Mouse (Mus musculus) heart, embryonic 14.5 days (tissue): ENCODE results near the gene Faim. TPM values are rescaled to one million over a fixed set of nuclear protein-coding genes. Genes with fewer than 3 reads are reported as not detected.

Experiments used
- ATAC-seq: fragments of 200-750 bp; cut with Nextera tagmentation; 2 replicates; pipeline ENCODE4 v1.8.0; 2017; ENCODE audit warnings: low read depth, moderate TSS enrichment; ENCODE audit not compliant: insufficient number of reproducible peaks, insufficient read depth, low FRiP score
- H3K27ac ChIP-seq, 2 experiments: fragments of 200-500 bp in 1 of 2; fragments of 300-500 bp in 1 of 2; sonication (generic) in 1 of 2; replicated peaks in 1 of 2; 2 replicates each; pipeline ENCODE4 v1.5.1; 2012 to 2014; ENCODE audit warnings: low read depth in 2 of 2, low read length in 2 of 2, control low read depth in 1 of 2, mild to moderate bottlenecking in 1 of 2, mixed read lengths in 1 of 2; ENCODE audit not compliant: control insufficient read depth in 1 of 2, insufficient read depth in 1 of 2
- H3K27me3 ChIP-seq: fragments of 300-500 bp; sonication (generic); 2 replicates; pipeline ENCODE4 v1.6.1; 2014; ENCODE audit warnings: mild to moderate bottlenecking, low read length, control low read depth; ENCODE audit not compliant: control insufficient read depth, insufficient read depth
- H3K36me3 ChIP-seq: fragments of 300-500 bp; sonication (generic); 2 replicates; pipeline ENCODE4 v1.6.1; 2014; ENCODE audit warnings: mild to moderate bottlenecking, control low read depth, low read length, mixed read lengths; ENCODE audit not compliant: control insufficient read depth, insufficient read depth
- H3K4me1 ChIP-seq, 2 experiments: fragments of 200-500 bp in 1 of 2; fragments of 300-500 bp in 1 of 2; sonication (generic) in 1 of 2; 2 replicates each; pipeline ENCODE4 v1.6.1; 2012 to 2014; ENCODE audit warnings: low read length in 2 of 2, control low read depth in 1 of 2, mixed read lengths in 1 of 2; ENCODE audit not compliant: control insufficient read depth in 2 of 2, insufficient read depth in 2 of 2
- H3K4me2 ChIP-seq: fragments of 300-500 bp; sonication (generic); 2 replicates; pipeline ENCODE4 v1.6.1; 2014; ENCODE audit warnings: mild to moderate bottlenecking, low read length
- H3K4me3 ChIP-seq, 2 experiments: fragments of 200-500 bp in 1 of 2; fragments of 300-500 bp in 1 of 2; sonication (generic) in 1 of 2; 2 replicates each; pipeline ENCODE4 v1.5.1; 2012 to 2014; ENCODE audit warnings: low read length in 2 of 2, mild to moderate bottlenecking in 2 of 2, control low read depth in 1 of 2, low read depth in 1 of 2, moderate library complexity in 1 of 2; ENCODE audit not compliant: control insufficient read depth in 1 of 2, insufficient read depth in 1 of 2
- H3K9ac ChIP-seq: fragments of 300-500 bp; sonication (generic); 2 replicates; pipeline ENCODE4 v1.6.1; 2014; ENCODE audit warnings: mild to moderate bottlenecking, low read length
- H3K9me3 ChIP-seq: fragments of 300-500 bp; sonication (generic); 2 replicates; pipeline ENCODE4 v1.6.1; 2016; ENCODE audit warnings: low read length, control low read depth; ENCODE audit not compliant: control insufficient read depth
- WGBS: fragments of 180-500 bp; shearing (Covaris S2); extraction: QIAGEN DNeasy Blood & Tissue Kit; methylation state at CpG from one replicate; pipeline ENCODE4 v1.1.7; 2014; 5-methylcytosine and 5-hydroxymethylcytosine counted together
- polyA plus RNA-seq: library from polyadenylated mRNA; unstranded; fragments of >200 nt; fragmentation: Nextera tagmentation; extraction: Ambion mirVana; gene quantifications from 2 replicates; pipeline ENCODE4 v1.2.1, GENCODE M21; 2014

The Faim gene
- polyA plus RNA-seq, 1 experiment from 2014 or later, result 32.3 TPM

- peaks cover 62% of the 10 kb centered on the region for H3K27me3 ChIP-seq
These were observed 9.7 kb upstream of the Faim start for GRCm38 (mm10) chr9:98976520-98976919.

DNA sequence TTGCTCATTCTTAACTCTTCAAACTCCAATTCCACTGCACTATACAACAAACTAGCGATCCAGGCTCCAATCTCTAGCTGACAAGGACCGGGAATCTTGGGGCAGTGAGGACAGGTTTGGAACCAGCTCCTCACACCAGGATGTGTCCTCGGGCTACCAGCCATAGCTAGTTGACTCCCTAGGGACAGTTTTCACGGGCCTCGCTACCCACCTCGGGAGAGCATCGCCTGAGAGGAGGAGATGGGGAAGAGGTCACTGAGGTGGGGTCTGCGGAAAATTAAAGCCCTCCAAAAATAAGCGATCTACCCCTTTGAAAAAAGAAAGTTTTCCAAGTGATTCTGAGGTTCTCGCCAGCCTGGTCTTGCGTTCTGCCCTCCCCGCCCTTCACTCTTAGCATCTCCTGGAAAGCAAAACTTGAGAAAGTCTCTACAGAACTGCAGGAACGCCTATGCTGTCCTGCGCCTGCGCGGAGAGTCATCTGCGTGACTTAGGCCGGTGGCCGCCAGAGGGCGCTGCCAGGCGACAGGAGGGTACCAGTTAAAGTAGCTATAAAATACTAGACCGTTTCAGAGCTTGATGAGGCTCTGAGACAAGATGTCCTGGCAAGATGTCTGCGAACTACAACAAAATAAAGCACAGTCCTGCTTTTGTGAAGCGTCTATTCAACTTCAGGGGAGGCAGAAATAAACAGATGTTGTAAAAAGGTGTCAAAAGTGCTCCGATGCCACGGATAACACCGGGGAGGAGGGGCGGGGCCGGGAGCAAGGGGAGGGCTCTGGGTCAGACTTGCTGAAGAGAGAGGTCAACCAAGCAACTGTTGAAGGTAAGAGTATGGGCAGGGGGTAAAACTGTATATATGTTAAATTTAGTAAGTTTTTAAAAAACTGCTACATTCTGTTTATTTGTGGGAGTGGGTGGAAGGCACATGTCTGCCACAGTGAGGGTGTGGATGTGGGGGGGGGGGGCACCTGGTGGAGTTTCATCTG lies 6.4 kb upstream of the Faim start:
- peaks cover 43% of the 10 kb centered on the region for H3K27me3 ChIP-seq
- H3K4me3 ChIP-seq, result peak overlapping the region; percentile 35 to 38
- no peak overlapping the region for H3K27ac ChIP-seq
- peak overlapping the region; percentile 48 for H3K4me2 ChIP-seq
- H3K9ac ChIP-seq, result 0 out of 2 replicates have a peak overlapping the region, but pooled peaks have one; percentile 11
- no peaks in the 10 kb centered on the region for H3K36me3 ChIP-seq
- 5% methylated on average over 29 of the region's 29 CpGs for WGBS
- no peaks in the 10 kb centered on the region for H3K9me3 ChIP-seq
- ATAC-seq, result 0 out of 2 replicates have a peak, but pooled peaks have one; percentile 51
- H3K4me1 ChIP-seq, result peaks cover 0 to 4% of the 10 kb centered on the region in 2 experiments; a peak in 2 of 4 replicates

More at GRCm38 (mm10) chr9:98976520-98976919, 9.7 kb upstream of the Faim start:
- Histone ChIP-seq H3K9me3 (no peaks in the 10 kb centered on the region), H3K4me3 (no peak overlapping the region), H3K4me1 (peaks cover 7 to 8% of the 10 kb centered on the region in 2 experiments; a peak in 3 of 4 replicates), H3K27ac (no peak overlapping the region), H3K36me3 (no peaks in the 10 kb centered on the region), H3K4me2 (no peak overlapping the region), H3K9ac (no peak overlapping the region)
- ATAC-seq, result no peak
- WGBS, result 41% methylated on average over 5 of the region's 5 CpGs

- Histone ChIP-seq H3K27ac (no peak overlapping the region), H3K4me3 (peak overlapping the region; percentile 71 to 81), H3K36me3 (no peaks in the 10 kb centered on the region), H3K9me3 (no peaks in the 10 kb centered on the region), H3K4me1 (peaks cover 0 to 6% of the 10 kb centered on the region in 2 experiments; a peak in 2 of 4 replicates), H3K27me3 (peaks cover 15% of the 10 kb centered on the region), H3K9ac (peak overlapping the region; percentile 85), H3K4me2 (peak overlapping the region; percentile 89)
- WGBS, result under 1% methylated on average over 35 of the region's 50 CpGs
- no peak for ATAC-seq
These were observed 413 bp downstream of the Faim start for GRCm38 (mm10) chr9:98986476-98987096.

- Histone ChIP-seq H3K36me3 (peaks cover 1% of the 10 kb centered on the region; the same call in 1 of the 2 replicates), H3K27ac (no peak overlapping the region), H3K4me3 (peak overlapping the region; percentile 71 to 81; a peak in 3 of 4 replicates), H3K9me3 (no peaks in the 10 kb centered on the region), H3K27me3 (peaks cover 11% of the 10 kb centered on the region), H3K9ac (peak overlapping the region; percentile 85), H3K4me1 (peaks cover 0 to 6% of the 10 kb centered on the region in 2 experiments; a peak in 2 of 4 replicates), H3K4me2 (peak overlapping the region; percentile 89)
- 42% methylated on average over 9 of the region's 9 CpGs for WGBS
- no peak for ATAC-seq
These were observed 958 bp downstream of the Faim start for GRCm38 (mm10) chr9:98987131-98987530.

GRCm38 (mm10) chr9:98994103-98994502 lies 7.9 kb downstream of the Faim start:
- peaks cover 33% of the 10 kb centered on the region; the same call in 1 of the 2 replicates for H3K36me3 ChIP-seq
- no peak overlapping the region for H3K4me2 ChIP-seq
- no peak for ATAC-seq
- H3K27ac ChIP-seq, result no peak overlapping the region
- WGBS, result 94% methylated on average over 4 of the region's 4 CpGs
- no peak overlapping the region for H3K9ac ChIP-seq
- H3K4me3 ChIP-seq, result no peak overlapping the region
- H3K4me1 ChIP-seq, result no peaks in the 10 kb centered on the region
- H3K9me3 ChIP-seq, result no peaks in the 10 kb centered on the region
- no peaks in the 10 kb centered on the region for H3K27me3 ChIP-seq

DNA sequence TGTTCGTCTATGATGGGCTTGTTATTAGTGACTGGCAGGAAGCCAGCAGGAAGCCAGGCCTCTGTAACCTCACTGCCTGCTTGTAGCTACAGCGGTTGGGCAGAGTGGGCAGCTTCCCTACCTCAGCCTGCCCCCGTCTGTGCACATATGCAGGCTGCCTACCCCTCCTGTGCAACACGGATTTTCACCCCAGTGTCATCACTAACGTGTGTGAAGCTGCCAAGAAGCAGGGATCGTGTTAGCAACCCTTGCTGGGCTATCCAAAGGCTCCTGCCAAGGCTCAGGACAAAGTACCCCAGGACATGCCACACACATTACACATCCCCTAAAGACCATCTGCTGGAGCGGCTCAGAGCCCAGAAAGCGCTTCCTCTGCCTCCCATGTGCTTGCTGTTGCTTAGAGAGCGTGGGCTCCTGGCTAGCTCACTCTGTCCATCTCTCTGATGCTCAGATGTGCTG lies 13.7 kb downstream of the Faim start:
- no peak for ATAC-seq
- no peaks in the 10 kb centered on the region for H3K27me3 ChIP-seq
- H3K27ac ChIP-seq, result no peak overlapping the region
- H3K36me3 ChIP-seq, result peaks cover 39% of the 10 kb centered on the region
- H3K9me3 ChIP-seq, result no peaks in the 10 kb centered on the region
- no peak overlapping the region for H3K9ac ChIP-seq
- H3K4me1 ChIP-seq, result peaks cover 3 to 5% of the 10 kb centered on the region in 2 experiments; a peak in 1 of 4 replicates
- 65% methylated on average over 9 of the region's 9 CpGs for WGBS
- H3K4me3 ChIP-seq, result no peak overlapping the region
- H3K4me2 ChIP-seq, result no peak overlapping the region

DNA sequence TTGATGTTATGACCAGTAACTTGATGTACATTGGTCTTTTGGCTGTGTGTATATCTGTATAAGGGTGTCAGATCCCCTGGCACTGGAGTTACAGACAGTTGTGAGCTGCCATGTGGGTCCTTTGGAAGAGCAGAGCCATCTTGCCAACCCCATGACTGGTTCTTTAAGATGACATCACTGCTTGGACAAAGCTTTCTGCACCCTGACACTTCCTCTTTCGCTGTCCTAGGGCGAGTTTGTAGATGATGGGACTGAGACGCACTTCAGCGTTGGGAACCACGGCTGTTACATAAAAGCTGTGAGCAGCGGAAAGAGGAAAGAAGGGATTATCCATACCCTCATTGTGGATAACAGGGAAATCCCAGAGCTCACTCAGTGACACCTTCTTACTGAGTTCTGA lies 15.2 kb downstream of the Faim start:
- Histone ChIP-seq H3K4me3 (no peak overlapping the region), H3K36me3 (peaks cover 30% of the 10 kb centered on the region), H3K9me3 (no peaks in the 10 kb centered on the region), H3K9ac (no peak overlapping the region), H3K27ac (no peak overlapping the region), H3K27me3 (no peaks in the 10 kb centered on the region), H3K4me2 (no peak overlapping the region), H3K4me1 (peaks cover 3 to 5% of the 10 kb centered on the region in 2 experiments; a peak in 1 of 4 replicates)
- 88% methylated on average over 6 of the region's 6 CpGs for WGBS
- no peak for ATAC-seq
